Mouse (Mus musculus) cortical plate, adult 2 months (tissue): ENCODE measurements around the gene Gje1.

Source experiments
- CTCF ChIP-seq: fragments of 200-500 bp; IDR thresholded peaks from 2 replicates; pipeline ENCODE4 v1.5.1; 2011; ENCODE audit warnings: mild to moderate bottlenecking, control low read depth, low read length; ENCODE audit not compliant: insufficient read depth; ENCODE audit errors: extremely low read depth
- POLR2A ChIP-seq: fragments of 200-500 bp; IDR thresholded peaks from 2 replicates; pipeline ENCODE4 v1.6.1; 2011; ENCODE audit warnings: mild to moderate bottlenecking, low read length, control low read depth; ENCODE audit not compliant: insufficient read depth; ENCODE audit errors: extremely low read depth

DNA sequence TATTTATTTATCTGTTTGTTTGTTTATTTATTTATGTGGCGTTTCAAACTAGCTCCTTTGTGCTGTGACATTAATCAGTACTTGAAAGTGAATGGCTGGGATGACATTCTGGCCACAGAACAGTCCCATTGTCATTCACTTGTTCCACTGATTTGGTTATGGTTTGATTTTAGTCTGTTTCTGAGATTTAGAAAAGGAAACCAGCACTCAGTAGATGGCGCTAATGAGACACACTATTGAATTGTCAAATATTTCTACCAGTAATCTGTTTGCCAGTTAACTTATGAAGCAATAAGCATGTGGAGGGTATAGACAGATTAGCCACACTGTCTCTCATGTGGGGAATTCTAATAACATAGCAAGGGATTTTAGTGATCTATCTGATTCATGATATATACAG is 16.3 kb upstream of the Gje1 start:
- TF ChIP-seq POLR2A: no peak
- no peak for TF ChIP-seq CTCF
